Mouse (Mus musculus) stomach, postnatal 0 days (tissue): ENCODE data around the gene Stx1a. TPM values are rescaled to one million over a fixed set of nuclear protein-coding genes. Genes with fewer than 3 reads are reported as not detected.

Source experiments
- ATAC-seq: fragments of 200-750 bp; cut with Nextera tagmentation; 2 replicates; pipeline ENCODE4 v1.8.0; 2017; ENCODE audit not compliant: low FRiP score, low TSS enrichment
- DNase-seq: peaks from one replicate; pipeline ENCODE4 v3.0.0-alpha.2; 2016; ENCODE audit warnings: low spot score
- H3K27ac ChIP-seq: fragments of 300-500 bp; sonication (generic); replicated peaks from 2 replicates; pipeline ENCODE4 v1.5.1; 2014; ENCODE audit warnings: mild to moderate bottlenecking, control low read depth
- H3K27me3 ChIP-seq: fragments of 300-500 bp; sonication (generic); 2 replicates; pipeline ENCODE4 v1.6.1; 2014; ENCODE audit warnings: low read length; ENCODE audit not compliant: control insufficient read depth, insufficient read depth
- H3K36me3 ChIP-seq: fragments of 300-500 bp; sonication (generic); 2 replicates; pipeline ENCODE4 v1.6.1; 2014; ENCODE audit warnings: low read length, mixed read lengths; ENCODE audit not compliant: control insufficient read depth, insufficient read depth
- H3K4me1 ChIP-seq: fragments of 300-500 bp; sonication (generic); replicated peaks from 2 replicates; pipeline ENCODE4 v1.6.1; 2014; ENCODE audit warnings: antibody characterized with exemption; ENCODE audit not compliant: control insufficient read depth, insufficient read depth
- H3K4me2 ChIP-seq: fragments of 300-500 bp; sonication (generic); replicated peaks from 2 replicates; pipeline ENCODE4 v1.6.1; 2014; ENCODE audit warnings: low read depth, mild to moderate bottlenecking, control low read depth, moderate library complexity
- H3K4me3 ChIP-seq: fragments of 300-500 bp; sonication (generic); 2 replicates; pipeline ENCODE4 v1.5.1; 2014; ENCODE audit warnings: low read depth, low read length, control low read depth
- H3K9ac ChIP-seq: fragments of 300-500 bp; sonication (generic); 2 replicates; pipeline ENCODE4 v1.6.1; 2014; ENCODE audit warnings: mild to moderate bottlenecking, low read length, control low read depth, mixed read lengths
- H3K9me3 ChIP-seq: fragments of 300-500 bp; sonication (generic); 2 replicates; pipeline ENCODE4 v1.6.1; 2016; ENCODE audit warnings: low read length; ENCODE audit not compliant: control insufficient read depth
- CTCF ChIP-seq: IDR thresholded peaks from 2 replicates; pipeline ENCODE4 v1.5.1; 2016; ENCODE audit warnings: antibody characterized with exemption, low read depth, mild to moderate bottlenecking, moderate library complexity
- EP300 ChIP-seq: optimal IDR thresholded peaks from 2 replicates; pipeline ENCODE3; 2016; ENCODE audit warnings: antibody characterized with exemption
- WGBS: fragments of 180-500 bp; shearing (Covaris S2); extraction: QIAGEN DNeasy Blood & Tissue Kit; methylation state at CpG from one replicate; pipeline ENCODE4 v1.1.7; 2014; 5-methylcytosine and 5-hydroxymethylcytosine counted together
- polyA plus RNA-seq: library from polyadenylated mRNA; unstranded; fragments of >200 nt; fragmentation: Nextera tagmentation; extraction: Ambion mirVana; gene quantifications from 2 replicates; pipeline ENCODE4 v1.2.1, GENCODE M21; 2015

Gene Stx1a
- polyA plus RNA-seq, 1 experiment from 2014 or later = 5.3 TPM

DNA sequence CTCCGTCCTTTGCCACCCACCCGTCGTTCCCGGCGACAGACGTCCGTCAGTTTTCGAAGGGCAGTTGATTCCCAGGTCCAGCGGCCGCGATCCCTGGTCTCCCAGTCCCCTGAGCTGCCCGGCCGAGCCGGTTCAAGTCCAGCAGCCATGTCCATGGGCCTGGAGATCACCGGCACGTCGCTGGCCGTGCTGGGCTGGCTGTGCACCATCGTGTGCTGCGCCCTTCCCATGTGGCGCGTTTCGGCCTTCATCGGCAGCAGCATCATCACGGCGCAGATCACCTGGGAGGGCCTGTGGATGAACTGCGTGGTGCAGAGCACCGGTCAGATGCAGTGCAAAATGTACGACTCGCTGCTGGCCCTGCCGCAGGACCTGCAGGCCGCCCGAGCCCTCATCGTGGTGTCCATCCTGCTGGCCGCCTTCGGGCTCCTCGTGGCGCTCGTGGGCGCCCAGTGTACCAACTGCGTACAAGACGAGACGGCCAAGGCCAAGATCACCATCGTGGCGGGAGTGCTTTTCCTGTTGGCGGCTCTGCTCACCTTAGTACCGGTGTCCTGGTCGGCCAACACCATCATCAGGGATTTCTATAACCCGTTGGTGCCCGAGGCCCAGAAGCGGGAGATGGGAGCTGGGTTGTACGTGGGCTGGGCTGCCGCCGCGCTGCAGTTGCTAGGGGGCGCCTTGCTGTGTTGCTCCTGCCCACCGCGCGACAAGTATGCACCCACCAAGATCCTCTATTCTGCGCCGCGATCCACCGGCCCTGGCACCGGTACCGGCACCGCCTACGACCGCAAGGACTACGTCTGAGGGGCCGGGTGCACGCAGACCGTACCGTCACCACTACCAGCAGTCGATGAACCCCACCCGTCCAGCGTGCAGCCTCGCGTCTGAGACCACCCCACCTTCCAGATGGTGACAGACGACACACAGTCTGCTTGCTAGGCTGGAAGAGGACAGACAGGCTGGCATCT lies 36.7 kb upstream of the Stx1a start:
- 3% methylated on average over 79 of the region's 79 CpGs for WGBS
- Histone ChIP-seq H3K4me2 (peak overlapping the region; percentile 49), H3K9ac (peak overlapping the region; percentile 35; the same call in 1 of the 2 replicates), H3K36me3 (no peaks in the 10 kb centered on the region), H3K27ac (0 out of 2 replicates have a peak overlapping the region, but pooled peaks have one; percentile 24), H3K4me3 (peak overlapping the region; percentile 28), H3K4me1 (no peaks in the 10 kb centered on the region), H3K9me3 (no peaks in the 10 kb centered on the region), H3K27me3 (peaks cover 21% of the 10 kb centered on the region)
- DNase-seq (no peak), ATAC-seq (peak; percentile 9; the same call in 1 of the 2 replicates)
- TF ChIP-seq EP300 (no peak), CTCF (peak; percentile 33; the same call in 1 of the 2 replicates)

DNA sequence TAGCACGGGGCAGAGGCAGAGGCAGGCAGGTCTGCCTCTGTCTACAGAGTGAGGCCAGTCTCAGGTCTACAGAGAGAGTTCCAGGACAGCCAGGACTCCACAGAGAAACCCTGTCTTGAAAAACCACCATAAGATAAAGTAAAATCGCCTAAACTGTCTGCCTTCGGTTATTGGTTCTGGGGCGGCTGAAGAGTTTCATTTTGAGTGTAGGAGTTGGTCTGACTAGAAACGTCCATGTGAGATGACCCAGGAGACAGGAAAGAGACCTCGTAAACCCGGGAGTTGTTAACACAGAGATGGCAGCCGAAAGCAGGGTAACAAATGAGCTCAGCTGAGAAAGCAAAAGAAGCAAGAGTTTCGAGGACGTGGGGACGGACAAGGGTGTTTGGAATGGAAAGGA lies 34.1 kb upstream of the Stx1a start:
- ATAC-seq = no peak
- no peak overlapping the region for H3K9ac ChIP-seq
- H3K9me3 ChIP-seq = no peaks in the 10 kb centered on the region
- no peak for TF ChIP-seq CTCF
- no peak for TF ChIP-seq EP300
- no peaks in the 10 kb centered on the region for H3K4me1 ChIP-seq
- H3K27me3 ChIP-seq = peaks cover 21% of the 10 kb centered on the region
- H3K4me3 ChIP-seq = no peak overlapping the region
- 58% methylated on average over 11 of the region's 11 CpGs for WGBS
- no peak for DNase-seq
- H3K4me2 ChIP-seq = no peak overlapping the region
- H3K36me3 ChIP-seq = no peaks in the 10 kb centered on the region
- H3K27ac ChIP-seq = no peak overlapping the region

DNA sequence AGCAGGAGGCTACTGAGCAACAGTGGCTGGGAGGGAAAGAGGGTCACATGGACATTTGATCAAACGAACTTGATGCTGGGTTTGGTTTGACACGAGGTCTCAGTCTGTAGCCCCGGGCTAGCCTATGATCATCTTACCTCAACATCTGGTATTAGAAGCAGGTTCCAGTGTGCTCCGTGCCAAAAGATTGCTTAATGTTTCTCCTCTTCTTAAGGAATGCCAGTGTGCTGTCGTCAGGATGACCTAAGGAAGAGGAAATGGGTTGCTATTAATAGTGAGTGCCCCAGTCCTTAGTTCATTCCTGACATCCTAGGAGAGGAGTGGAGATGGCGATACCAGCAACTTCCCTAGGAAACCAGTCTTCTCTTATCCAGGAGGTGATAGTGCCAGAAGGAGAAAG lies 33.5 kb upstream of the Stx1a start:
- DNase-seq (no peak), ATAC-seq (no peak)
- no peak overlapping the region for H3K4me2 ChIP-seq
- H3K4me3 ChIP-seq = no peak overlapping the region
- no peaks in the 10 kb centered on the region for H3K4me1 ChIP-seq
- 45% methylated on average over 6 of the region's 6 CpGs for WGBS
- H3K9me3 ChIP-seq = no peaks in the 10 kb centered on the region
- H3K36me3 ChIP-seq = no peaks in the 10 kb centered on the region
- no peak overlapping the region for H3K9ac ChIP-seq
- TF ChIP-seq EP300 = no peak
- no peak for TF ChIP-seq CTCF
- no peak overlapping the region for H3K27ac ChIP-seq
- peaks cover 18% of the 10 kb centered on the region for H3K27me3 ChIP-seq

DNA sequence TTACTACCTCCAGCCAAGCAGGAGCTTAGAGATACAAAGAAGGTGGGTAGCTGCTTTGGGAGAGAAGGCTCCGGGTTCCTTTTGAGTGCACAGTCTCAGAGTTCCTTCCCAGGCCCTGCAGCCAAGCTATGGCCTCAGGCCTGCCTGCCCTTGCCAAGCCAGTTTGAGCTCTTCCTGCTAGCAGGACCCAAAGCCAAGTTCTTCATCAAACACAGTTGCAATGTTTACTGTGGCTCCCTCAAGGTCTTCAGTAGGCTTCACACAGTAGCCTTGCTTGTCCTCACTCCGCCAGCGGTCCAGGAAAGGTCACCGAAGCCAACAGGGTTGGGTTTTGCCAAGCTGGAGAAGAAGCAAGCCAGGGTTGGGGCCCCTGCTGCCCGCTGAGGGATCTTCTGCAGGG lies 30.7 kb upstream of the Stx1a start:
- Histone ChIP-seq H3K4me3 (no peak overlapping the region), H3K9me3 (no peaks in the 10 kb centered on the region), H3K27ac (no peak overlapping the region), H3K4me2 (no peak overlapping the region), H3K27me3 (no peaks in the 10 kb centered on the region; the same call in 1 of the 2 replicates), H3K4me1 (no peaks in the 10 kb centered on the region), H3K36me3 (no peaks in the 10 kb centered on the region), H3K9ac (no peak overlapping the region)
- ATAC-seq (peak; percentile 33; the same call in 1 of the 2 replicates), DNase-seq (no peak)
- 63% methylated on average over 5 of the region's 5 CpGs for WGBS
- TF ChIP-seq CTCF (no peak), EP300 (no peak)

DNA sequence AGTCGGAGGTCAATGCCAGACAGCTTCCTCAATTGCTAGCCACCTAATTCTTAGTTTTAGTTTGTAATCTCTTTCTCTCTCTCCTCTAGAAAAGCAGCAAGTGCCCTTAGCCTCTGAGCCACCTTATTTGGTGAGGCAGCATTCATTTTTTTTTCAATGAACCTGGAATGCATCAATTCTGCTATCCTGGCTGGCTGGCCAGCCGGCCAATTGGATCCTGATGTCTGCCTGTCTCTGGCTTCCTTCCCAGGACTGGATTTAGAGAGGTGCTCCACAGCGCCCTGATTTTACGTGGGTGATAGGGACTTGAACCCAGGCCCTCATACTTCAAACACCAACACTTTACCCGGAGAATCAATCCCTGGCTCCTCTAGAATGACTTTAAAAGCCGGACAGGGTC lies 24.9 kb upstream of the Stx1a start:
- Histone ChIP-seq H3K4me2 (no peak overlapping the region), H3K9me3 (no peaks in the 10 kb centered on the region), H3K9ac (no peak overlapping the region), H3K27ac (no peak overlapping the region), H3K36me3 (no peaks in the 10 kb centered on the region), H3K27me3 (no peaks in the 10 kb centered on the region), H3K4me1 (no peaks in the 10 kb centered on the region), H3K4me3 (no peak overlapping the region)
- DNase-seq (no peak), ATAC-seq (no peak)
- TF ChIP-seq CTCF = no peak
- TF ChIP-seq EP300 = no peak
- WGBS = 42% methylated on average over 6 of the region's 6 CpGs

DNA sequence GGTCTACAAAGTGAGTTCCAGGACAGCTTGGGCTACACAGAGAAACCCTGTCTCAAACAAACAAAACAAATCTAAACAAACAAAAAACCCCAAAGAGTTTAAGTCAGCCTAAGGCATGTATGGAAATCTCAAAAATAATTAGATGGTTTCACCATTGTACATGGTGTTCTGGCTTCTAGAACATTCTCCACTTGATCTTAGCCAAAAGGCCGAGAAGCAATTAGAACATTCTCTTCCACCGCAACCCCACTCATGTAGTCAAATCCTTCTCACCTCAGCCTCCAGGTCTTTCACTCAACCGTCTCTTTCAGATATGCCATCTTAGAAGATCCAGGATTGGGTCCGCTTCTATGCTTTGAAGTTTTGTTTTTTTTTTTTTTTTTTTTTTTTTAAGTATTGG lies 23.5 kb upstream of the Stx1a start:
- DNase-seq (no peak), ATAC-seq (no peak)
- TF ChIP-seq EP300 (no peak), CTCF (no peak)
- Histone ChIP-seq H3K27ac (no peak overlapping the region), H3K36me3 (no peaks in the 10 kb centered on the region), H3K4me3 (no peak overlapping the region), H3K27me3 (no peaks in the 10 kb centered on the region), H3K4me1 (no peaks in the 10 kb centered on the region), H3K9ac (no peak overlapping the region), H3K4me2 (no peak overlapping the region), H3K9me3 (no peaks in the 10 kb centered on the region)
- WGBS = 96% methylated on average over 4 of the region's 4 CpGs
